Mouse (Mus musculus) activated CD4-positive, CD25-positive, alpha-beta regulatory T cell (primary cell): ENCODE measurements around the gene Tgfb1. TPM values are rescaled to one million over a fixed set of nuclear protein-coding genes. Genes with fewer than 3 reads are reported as not detected.

Source experiments
- polyA plus RNA-seq, 2 experiments: library from polyadenylated mRNA; unstranded; fragments of 100-300 nt; shearing (Covaris generic); gene quantifications; one replicate each; pipeline ENCODE4 v1.2.1; 2017

Tgfb1 gene
- 100 to 1,000 TPM; 131 to 156 TPM for polyA plus RNA-seq

DNA sequence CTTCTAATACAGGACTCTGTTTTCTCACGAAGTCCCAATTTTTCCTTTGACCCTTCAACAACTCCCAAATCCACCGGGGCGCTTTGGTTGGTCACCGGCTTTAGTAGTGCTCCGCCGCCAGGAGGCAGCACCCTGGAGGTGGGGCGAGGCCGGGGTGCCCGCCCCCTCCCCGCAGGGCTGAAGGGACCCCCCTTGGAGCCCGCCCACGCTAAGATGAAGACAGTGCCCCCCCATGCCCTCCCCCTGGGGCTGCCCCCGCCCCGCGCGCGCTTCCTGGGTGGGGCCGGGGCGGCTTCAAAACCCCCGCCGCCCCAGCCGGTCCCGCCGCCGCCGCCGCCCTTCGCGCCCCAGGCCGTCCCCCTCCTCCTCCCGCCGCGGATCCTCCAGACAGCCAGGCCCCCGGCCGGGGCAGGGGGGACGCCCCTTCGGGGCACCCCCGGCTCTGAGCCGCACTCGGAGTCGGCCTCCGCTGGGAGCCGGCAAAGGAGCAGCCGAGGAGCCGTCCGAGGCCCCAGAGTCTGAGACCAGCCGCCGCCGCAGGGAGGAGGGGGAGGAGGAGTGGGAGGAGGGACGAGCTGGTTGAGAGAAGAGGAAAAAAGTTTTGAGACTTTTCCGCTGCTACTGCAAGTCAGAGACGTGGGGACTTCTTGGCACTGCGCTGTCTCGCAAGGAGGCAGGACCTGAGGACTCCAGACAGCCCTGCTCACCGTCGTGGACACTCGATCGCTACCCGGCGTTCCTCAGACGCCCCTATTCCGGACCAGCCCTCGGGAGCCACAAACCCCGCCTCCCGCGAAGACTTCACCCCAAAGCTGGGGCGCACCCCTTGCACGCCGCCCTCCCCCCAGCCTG lies at the start of gene Tgfb1:
Gene Tgfb1 (plus strand): TSS at position 323 of the 852 bp plus-strand sequence.

GRCm38 (mm10) chr7:25658657-25659472 lies 27.9 kb upstream of the Tgfb1 start, which contains the start of the genes Bckdha and Exosc5:
Bckdha (minus strand) TSS chr7:25658981.
Exosc5 (plus strand) TSS chr7:25659164.

GRCm38 (mm10) chr7:25674719-25675300 lies 12.0 kb upstream of the Tgfb1 start, which contains the start of gene Tmem91:
Tmem91 (minus strand) TSS chr7:25675166.

DNA sequence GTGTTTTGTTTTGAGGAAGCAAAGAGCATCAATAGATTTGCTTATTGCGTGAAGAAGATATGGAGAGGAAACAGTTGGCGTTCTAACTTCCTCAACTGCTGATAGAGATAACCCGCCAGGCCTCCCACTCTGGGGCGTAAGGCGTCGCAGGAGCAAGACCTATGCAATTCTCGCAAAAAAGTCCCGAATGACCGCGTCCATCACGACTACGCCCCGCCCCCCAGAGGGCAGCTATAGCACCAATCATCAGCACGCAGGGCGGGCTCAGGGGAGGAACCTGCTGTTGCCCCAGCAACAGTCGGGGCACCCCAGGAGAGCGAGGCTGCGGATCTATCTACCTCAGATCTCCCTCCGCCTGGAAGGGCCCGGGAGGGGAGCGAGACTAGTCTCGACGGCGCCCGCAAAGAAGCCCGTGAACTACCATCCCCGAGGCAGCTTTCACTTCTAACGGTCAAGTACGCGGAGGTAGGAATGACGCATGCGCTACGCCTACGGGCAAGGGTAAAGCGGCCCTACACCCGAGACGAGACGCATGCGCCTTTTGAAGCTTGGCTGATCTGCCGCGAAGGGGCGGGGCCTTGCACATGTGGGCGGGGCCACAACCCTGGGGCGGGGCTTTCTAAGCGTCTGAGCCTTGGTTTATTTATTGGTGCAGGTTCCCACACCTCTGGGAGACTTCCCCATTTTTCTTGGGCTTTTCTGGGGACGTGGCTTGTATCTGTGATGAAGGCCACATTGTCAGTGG lies 6.1 kb upstream of the Tgfb1 start, which contains the start of gene B9d2:
Gene B9d2 (plus strand): TSS at position 267 of the 745 bp plus-strand sequence.

DNA sequence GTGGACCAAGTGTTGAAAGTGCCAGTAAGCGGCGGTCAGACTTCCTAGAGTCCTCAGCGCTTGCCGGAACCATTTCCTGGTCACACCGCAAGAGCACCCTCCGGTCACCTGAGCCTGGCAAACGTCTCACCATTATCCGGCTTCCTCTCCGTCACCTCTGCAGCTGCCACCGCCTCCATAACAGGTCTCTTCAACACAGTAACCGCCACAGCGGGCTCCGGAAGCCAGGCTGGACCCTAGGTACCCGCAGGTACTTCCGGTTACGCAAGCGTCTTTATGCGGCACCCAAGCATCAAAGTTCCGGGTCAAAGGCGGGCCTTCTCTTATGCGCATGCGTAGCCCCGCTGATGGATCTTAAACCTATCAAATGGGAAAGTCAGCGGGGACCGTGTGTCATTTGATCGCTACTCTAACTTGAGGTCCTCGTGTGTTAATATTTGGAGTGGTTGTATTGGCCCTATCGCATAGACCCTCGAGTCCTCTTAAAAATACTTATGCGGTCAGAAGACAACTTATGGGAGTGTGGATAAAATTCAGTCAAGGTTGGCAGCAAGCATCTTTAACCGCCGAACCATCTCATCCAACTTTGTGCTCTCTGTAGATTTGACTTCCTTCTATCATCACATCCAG lies 32.1 kb downstream of the Tgfb1 start, which contains the start of gene Ccdc97:
Gene Ccdc97 (minus strand): TSS at position 301 of the 630 bp plus-strand sequence.

Other genes starting within 250 kb of the Tgfb1 start
- 1 to 10 TPM in 1 of 2 experiments, under 1 TPM in 1; 0.97 to 2.0 TPM for gene Ceacam1, start 209.4 kb upstream of the Tgfb1 start, polyA plus RNA-seq
- not detected for gene Ceacam2, start 147.1 kb upstream of the Tgfb1 start, polyA plus RNA-seq
- gene Erich4, start 71.1 kb upstream of the Tgfb1 start, polyA plus RNA-seq, result not detected
- 10 to 100 TPM; 53.6 to 55.0 TPM for gene Dmac2, start 67.6 kb upstream of the Tgfb1 start, polyA plus RNA-seq
- 1 to 10 TPM in 1 of 2 experiments, under 1 TPM in 1; 0.86 to 1.3 TPM for gene B3gnt8, start 60.3 kb upstream of the Tgfb1 start, polyA plus RNA-seq
- 10 to 100 TPM; 33.0 to 39.0 TPM for gene Bckdha, start 28.0 kb upstream of the Tgfb1 start, polyA plus RNA-seq
- gene Exosc5, start 27.8 kb upstream of the Tgfb1 start, polyA plus RNA-seq, result 100 to 1,000 TPM; 102 to 119 TPM
- 1 to 10 TPM; 2.4 to 3.8 TPM for gene Tmem91, start 11.8 kb upstream of the Tgfb1 start, polyA plus RNA-seq
- gene B9d2, start 6.2 kb upstream of the Tgfb1 start, polyA plus RNA-seq, result 10 to 100 TPM; 51.9 to 59.9 TPM
- 10 to 100 TPM; 49.9 to 54.7 TPM for gene Ccdc97, start 32.1 kb downstream of the Tgfb1 start, polyA plus RNA-seq
- 100 to 1,000 TPM in 1 of 2 experiments, 10 to 100 TPM in 1; 86.7 to 119 TPM for gene Hnrnpul1, start 67.8 kb downstream of the Tgfb1 start, polyA plus RNA-seq
- gene Axl, start 101.7 kb downstream of the Tgfb1 start, polyA plus RNA-seq, result 10 to 100 TPM in 1 of 2 experiments, 1 to 10 TPM in 1; 8.6 to 28.2 TPM
- gene Cyp2s1, start 129.9 kb downstream of the Tgfb1 start, polyA plus RNA-seq, result 10 to 100 TPM in 1 of 2 experiments, 1 to 10 TPM in 1; 4.8 to 22.1 TPM
- gene Cyp2b10, start 210.6 kb downstream of the Tgfb1 start, polyA plus RNA-seq, result not detected